Mouse (Mus musculus) neutrophil, adult 83 days (primary cell): ENCODE results near the gene Dusp8. TPM values are rescaled to one million over a fixed set of nuclear protein-coding genes. Genes with fewer than 3 reads are reported as not detected.

Source experiments
- total RNA-seq, 2 experiments: library from RNA; stranded (reverse); gene quantifications; one replicate each; pipeline ENCODE4 v1.2.4; 2023

Dusp8 gene
- total RNA-seq = 1 to 10 TPM in 1 of 2 experiments, under 1 TPM in 1; 0.82 to 1.6 TPM

DNA sequence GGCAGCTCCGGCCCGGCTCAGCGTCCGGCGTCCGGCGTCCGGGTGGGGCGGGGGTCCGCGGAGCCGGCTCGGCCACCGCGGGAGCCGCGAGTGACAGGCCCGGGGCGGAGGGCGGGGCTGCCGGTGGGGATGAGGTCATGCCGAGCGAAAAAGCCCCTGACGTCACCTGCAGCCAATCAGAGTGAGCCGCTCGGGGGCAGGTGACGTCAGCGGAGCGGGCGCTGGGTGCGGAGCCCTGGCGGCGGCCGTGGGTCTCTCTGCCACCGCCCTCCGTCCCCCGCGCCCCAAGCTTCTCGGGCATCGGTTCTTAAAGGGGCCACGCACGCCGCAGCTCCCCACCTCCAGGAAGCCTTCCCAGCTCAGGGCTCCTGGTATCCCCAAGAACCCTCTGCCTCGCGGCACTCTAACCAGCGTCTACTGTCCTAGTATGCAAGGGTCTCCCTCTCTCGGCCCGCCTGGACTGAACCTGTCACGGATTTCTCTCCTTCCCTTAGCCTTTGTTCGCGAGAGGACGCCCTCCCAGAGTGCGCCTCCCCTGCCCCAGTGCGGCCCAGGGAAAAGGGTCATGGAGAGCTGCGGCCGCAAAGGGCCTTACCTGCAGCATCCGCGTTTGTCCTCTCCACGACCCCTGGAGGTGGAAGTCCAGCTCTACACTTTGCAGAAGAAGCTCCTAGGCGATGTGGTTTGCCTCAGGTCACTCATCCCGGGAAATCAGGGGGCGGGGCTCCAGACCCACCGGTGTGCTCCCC is at the start of gene Dusp8:
Gene Dusp8, minus strand, starts transcription at position 661 of the 749 bp plus-strand sequence.

GRCm38 (mm10) chr7:142144507-142144906 is 48.9 kb upstream of the Dusp8 start, which contains the start of gene Gm45337:
Gene Gm45337, minus strand, starts transcription at chr7:142144607.

DNA sequence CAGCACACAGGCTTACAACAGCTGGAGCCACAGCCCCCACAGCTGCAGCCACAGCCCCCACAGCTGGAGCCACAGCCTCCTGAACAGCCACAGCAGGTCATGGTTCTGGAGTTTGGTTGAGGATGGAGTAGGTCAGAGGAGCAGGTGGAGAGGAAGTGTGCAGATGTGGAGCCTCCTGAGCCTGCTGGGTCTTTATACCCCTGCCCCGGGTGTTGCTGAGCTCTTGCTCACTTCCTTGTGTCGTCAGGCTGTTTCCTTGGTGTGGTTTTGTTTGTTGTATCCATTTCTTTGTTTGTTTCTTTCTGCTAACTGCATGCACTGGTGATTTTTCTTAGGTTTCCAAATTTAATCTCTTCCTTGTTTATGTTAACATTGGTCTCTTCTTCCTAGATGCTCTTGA is 40.3 kb upstream of the Dusp8 start, which contains the start of gene Gm39115:
Gene Gm39115, minus strand, starts transcription at position 101 of the 400 bp plus-strand sequence.

DNA sequence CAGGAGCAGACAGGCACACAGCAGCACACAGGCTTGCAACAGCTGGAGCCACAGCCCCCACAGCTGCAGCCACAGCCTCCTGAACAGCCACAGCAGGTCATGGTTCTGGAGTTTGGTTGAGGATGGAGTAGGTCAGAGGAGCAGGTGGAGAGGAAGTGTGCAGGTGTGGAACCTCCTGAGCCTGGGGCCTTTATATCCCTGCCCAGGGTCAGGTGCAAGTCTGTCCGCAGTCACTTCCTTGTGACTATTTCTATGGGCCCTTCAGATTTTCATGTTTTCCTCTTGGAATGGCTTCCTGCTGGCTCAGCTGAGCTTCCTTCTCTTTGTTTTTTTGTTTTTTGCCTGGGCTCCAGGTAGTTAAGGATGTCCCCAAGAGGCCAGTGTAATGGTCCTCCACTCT is 25.0 kb upstream of the Dusp8 start, which contains the start of gene Gm45618:
Gene Gm45618, minus strand, starts transcription at position 101 of the 400 bp plus-strand sequence.

GRCm38 (mm10) chr7:142060931-142061565 is 34.6 kb downstream of the Dusp8 start, which contains the start of gene Mob2:
Gene Mob2, minus strand, starts transcription at chr7:142061065.

Other genes starting within 250 kb of the Dusp8 start
- 10 to 100 TPM; 53.8 to 56.1 TPM for gene Tollip, start 177.3 kb downstream of the Dusp8 start, total RNA-seq
- gene Brsk2, start 146.1 kb downstream of the Dusp8 start, total RNA-seq = not detected
- gene Mob2, start 34.8 kb downstream of the Dusp8 start, total RNA-seq = 10 to 100 TPM; 30.0 to 32.4 TPM
- not detected for gene Gm45618, start 24.9 kb upstream of the Dusp8 start, total RNA-seq
- not detected for gene Gm39115, start 40.2 kb upstream of the Dusp8 start, total RNA-seq
- not detected for gene Gm45337, start 48.8 kb upstream of the Dusp8 start, total RNA-seq
- gene Gm29735, start 61.3 kb upstream of the Dusp8 start, total RNA-seq = not detected
- not detected for gene Gm4553, start 69.9 kb upstream of the Dusp8 start, total RNA-seq
- gene Krtap5-2, start 80.2 kb upstream of the Dusp8 start, total RNA-seq = not detected
- not detected for gene Gm10153, start 94.5 kb upstream of the Dusp8 start, total RNA-seq
- gene Krtap5-3, start 105.5 kb upstream of the Dusp8 start, total RNA-seq = not detected
- not detected for gene Gm7579, start 116.0 kb upstream of the Dusp8 start, total RNA-seq
- not detected for gene Krtap5-5, start 134.1 kb upstream of the Dusp8 start, total RNA-seq
- gene Gm40460, start 145.2 kb upstream of the Dusp8 start, total RNA-seq = not detected
- gene Gm2431, start 162.5 kb upstream of the Dusp8 start, total RNA-seq = not detected
- not detected for gene Gm4559, start 178.5 kb upstream of the Dusp8 start, total RNA-seq
- gene Krtap5-1, start 201.3 kb upstream of the Dusp8 start, total RNA-seq = not detected
- gene Krtap5-4, start 207.7 kb upstream of the Dusp8 start, total RNA-seq = not detected